Mouse (Mus musculus) stomach, postnatal 0 days (tissue): ENCODE measurements around the gene Bcl2l2. TPM values are rescaled to one million over a fixed set of nuclear protein-coding genes. Genes with fewer than 3 reads are reported as not detected.

Experiments used
- ATAC-seq: fragments of 200-750 bp; cut with Nextera tagmentation; 2 replicates; pipeline ENCODE4 v1.8.0; 2017; ENCODE audit not compliant: low FRiP score, low TSS enrichment
- DNase-seq: peaks from one replicate; pipeline ENCODE4 v3.0.0-alpha.2; 2016; ENCODE audit warnings: low spot score
- H3K27ac ChIP-seq: fragments of 300-500 bp; sonication (generic); replicated peaks from 2 replicates; pipeline ENCODE4 v1.5.1; 2014; ENCODE audit warnings: mild to moderate bottlenecking, control low read depth
- H3K27me3 ChIP-seq: fragments of 300-500 bp; sonication (generic); 2 replicates; pipeline ENCODE4 v1.6.1; 2014; ENCODE audit warnings: low read length; ENCODE audit not compliant: control insufficient read depth, insufficient read depth
- H3K36me3 ChIP-seq: fragments of 300-500 bp; sonication (generic); 2 replicates; pipeline ENCODE4 v1.6.1; 2014; ENCODE audit warnings: low read length, mixed read lengths; ENCODE audit not compliant: control insufficient read depth, insufficient read depth
- H3K4me1 ChIP-seq: fragments of 300-500 bp; sonication (generic); replicated peaks from 2 replicates; pipeline ENCODE4 v1.6.1; 2014; ENCODE audit warnings: antibody characterized with exemption; ENCODE audit not compliant: control insufficient read depth, insufficient read depth
- H3K4me2 ChIP-seq: fragments of 300-500 bp; sonication (generic); replicated peaks from 2 replicates; pipeline ENCODE4 v1.6.1; 2014; ENCODE audit warnings: low read depth, mild to moderate bottlenecking, control low read depth, moderate library complexity
- H3K4me3 ChIP-seq: fragments of 300-500 bp; sonication (generic); 2 replicates; pipeline ENCODE4 v1.5.1; 2014; ENCODE audit warnings: low read depth, low read length, control low read depth
- H3K9ac ChIP-seq: fragments of 300-500 bp; sonication (generic); 2 replicates; pipeline ENCODE4 v1.6.1; 2014; ENCODE audit warnings: mild to moderate bottlenecking, low read length, control low read depth, mixed read lengths
- H3K9me3 ChIP-seq: fragments of 300-500 bp; sonication (generic); 2 replicates; pipeline ENCODE4 v1.6.1; 2016; ENCODE audit warnings: low read length; ENCODE audit not compliant: control insufficient read depth
- CTCF ChIP-seq: IDR thresholded peaks from 2 replicates; pipeline ENCODE4 v1.5.1; 2016; ENCODE audit warnings: antibody characterized with exemption, low read depth, mild to moderate bottlenecking, moderate library complexity
- EP300 ChIP-seq: optimal IDR thresholded peaks from 2 replicates; pipeline ENCODE3; 2016; ENCODE audit warnings: antibody characterized with exemption
- WGBS: fragments of 180-500 bp; shearing (Covaris S2); extraction: QIAGEN DNeasy Blood & Tissue Kit; methylation state at CpG from one replicate; pipeline ENCODE4 v1.1.7; 2014; 5-methylcytosine and 5-hydroxymethylcytosine counted together
- polyA plus RNA-seq: library from polyadenylated mRNA; unstranded; fragments of >200 nt; fragmentation: Nextera tagmentation; extraction: Ambion mirVana; gene quantifications from 2 replicates; pipeline ENCODE4 v1.2.1, GENCODE M21; 2015

Gene Bcl2l2
- polyA plus RNA-seq, 1 experiment from 2014 or later: 4.3 TPM

- Histone ChIP-seq H3K4me2 (peak overlapping the region; percentile 81), H3K36me3 (0 out of 2 replicates have a peak, but pooled peaks cover 2% of the 10 kb centered on the region), H3K4me1 (0 out of 2 replicates have a peak, but pooled peaks cover 4% of the 10 kb centered on the region), H3K4me3 (peak overlapping the region; percentile 62), H3K27me3 (no peaks in the 10 kb centered on the region), H3K9me3 (no peaks in the 10 kb centered on the region), H3K9ac (peak overlapping the region; percentile 77), H3K27ac (peak overlapping the region; percentile 97)
- TF ChIP-seq EP300 (no peak), CTCF (no peak)
- peak; percentile 48 for DNase-seq
- 13% methylated on average over 21 of the region's 21 CpGs for WGBS
- ATAC-seq: peak; percentile 18
Observed at GRCm38 (mm10) chr14:54884022-54884712, 990 bp downstream of the Bcl2l2 start.

DNA sequence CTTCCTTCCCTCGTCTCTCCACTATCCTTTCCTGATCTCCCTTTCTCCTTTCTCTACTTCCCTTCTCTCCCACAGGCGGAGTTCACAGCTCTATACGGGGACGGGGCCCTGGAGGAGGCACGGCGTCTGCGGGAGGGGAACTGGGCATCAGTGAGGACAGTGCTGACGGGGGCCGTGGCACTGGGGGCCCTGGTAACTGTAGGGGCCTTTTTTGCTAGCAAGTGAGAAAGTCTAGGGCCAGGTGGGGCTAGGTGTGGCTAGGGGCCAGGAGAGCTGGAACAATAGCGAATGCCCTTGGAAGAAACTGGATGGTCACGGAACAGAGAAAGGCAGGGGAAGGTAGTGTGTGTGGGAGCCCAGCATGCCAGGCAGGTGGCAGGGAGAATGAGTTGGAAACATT, 2.1 kb downstream of the Bcl2l2 start:
- H3K9ac ChIP-seq: no peak overlapping the region
- TF ChIP-seq EP300 (no peak), CTCF (no peak)

DNA sequence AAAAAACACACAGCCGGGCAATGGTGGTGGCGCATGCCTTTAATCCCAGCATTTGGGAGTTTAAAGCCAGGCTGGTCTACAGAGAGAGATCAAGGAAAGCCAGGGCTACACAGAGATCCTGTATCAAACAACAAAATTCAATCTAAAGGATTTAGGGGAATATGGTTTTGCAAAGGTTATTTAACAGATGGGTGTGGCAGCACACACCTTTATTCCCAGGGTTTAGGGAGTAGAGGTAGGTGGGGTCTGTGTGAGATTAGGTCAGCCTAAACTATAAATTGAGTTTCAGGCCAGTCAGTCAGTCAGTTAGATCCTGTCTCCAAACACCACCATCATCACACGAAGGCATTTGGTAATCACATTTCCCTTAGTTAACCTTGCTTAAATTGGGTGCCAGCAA, 9.0 kb downstream of the Bcl2l2 start, which contains the start of gene Pabpn1:
Gene Pabpn1 (plus strand): TSS at position 301 of the 400 bp plus-strand sequence.
- H3K4me2 ChIP-seq: peak within 1 kb of the TSS; percentile 48
- no peak for DNase-seq
- H3K4me1 ChIP-seq: peaks cover 3% of the 10 kb centered on the region; the same call in 1 of the 2 replicates
- H3K36me3 ChIP-seq: 0 out of 2 replicates have a peak, but pooled peaks cover 4% of the 10 kb centered on the region
- no peak within 1 kb of the TSS for H3K9ac ChIP-seq
- H3K9me3 ChIP-seq: no peaks in the 10 kb centered on the region
- no peak for ATAC-seq
- H3K27ac ChIP-seq: peak within 1 kb of the TSS; percentile 75
- no peak for TF ChIP-seq CTCF
- TF ChIP-seq EP300: no peak
- no peaks in the 10 kb centered on the region for H3K27me3 ChIP-seq
- WGBS: 89% methylated on average over 3 of the region's 3 CpGs
- peak within 1 kb of the TSS; percentile 98 for H3K4me3 ChIP-seq

More for the DNA sequence above, 2.1 kb downstream of the Bcl2l2 start:
- 88% methylated on average over 9 of the region's 11 CpGs for WGBS
- Histone ChIP-seq H3K36me3 (0 out of 2 replicates have a peak, but pooled peaks cover 2% of the 10 kb centered on the region), H3K4me2 (no peak overlapping the region), H3K4me3 (no peak overlapping the region), H3K9me3 (no peaks in the 10 kb centered on the region), H3K4me1 (0 out of 2 replicates have a peak, but pooled peaks cover 4% of the 10 kb centered on the region), H3K27me3 (no peaks in the 10 kb centered on the region), H3K27ac (no peak overlapping the region)
- ATAC-seq (no peak), DNase-seq (no peak)

- Histone ChIP-seq H3K27ac (peak overlapping the region; percentile 97), H3K4me1 (peaks cover 3% of the 10 kb centered on the region; the same call in 1 of the 2 replicates), H3K9me3 (no peaks in the 10 kb centered on the region), H3K9ac (peak overlapping the region; percentile 99), H3K36me3 (peaks cover 9% of the 10 kb centered on the region; the same call in 1 of the 2 replicates), H3K27me3 (no peaks in the 10 kb centered on the region), H3K4me3 (peak overlapping the region; percentile 98), H3K4me2 (peak overlapping the region; percentile 48)
- TF ChIP-seq EP300: peak; percentile 92
- 0 out of 2 replicates have a peak, but pooled peaks have one; percentile 9 for TF ChIP-seq CTCF
- ATAC-seq (peak; percentile 98), DNase-seq (peak; percentile 98)
- 0% methylated on average over 38 of the region's 38 CpGs for WGBS
Observed at GRCm38 (mm10) chr14:54893651-54894181, 10.5 kb downstream of the Bcl2l2 start.

GRCm38 (mm10) chr14:54894296-54895151, 11.3 kb downstream of the Bcl2l2 start:
- Histone ChIP-seq H3K4me3 (peak overlapping the region; percentile 98), H3K27me3 (no peaks in the 10 kb centered on the region), H3K9ac (peak overlapping the region; percentile 99), H3K4me1 (peaks cover 3% of the 10 kb centered on the region; the same call in 1 of the 2 replicates), H3K9me3 (no peaks in the 10 kb centered on the region), H3K27ac (peak overlapping the region; percentile 97), H3K36me3 (peaks cover 9% of the 10 kb centered on the region; the same call in 1 of the 2 replicates), H3K4me2 (peak overlapping the region; percentile 75)
- WGBS: 1% methylated on average over 40 of the region's 54 CpGs
- ATAC-seq (peak; percentile 53), DNase-seq (peak; percentile 79)
- no peak for TF ChIP-seq CTCF
- TF ChIP-seq EP300: no peak
